Mouse (Mus musculus) mesoderm, embryonic 11.5 days (tissue): ENCODE measurements around the gene Ube2d1.

Experiments used
- DNase-seq: peaks from one replicate; pipeline ENCODE4 v3.0.0-alpha.2; 2012; ENCODE audit warnings: low read depth, low spot score

Gene Ube2d1

DNA sequence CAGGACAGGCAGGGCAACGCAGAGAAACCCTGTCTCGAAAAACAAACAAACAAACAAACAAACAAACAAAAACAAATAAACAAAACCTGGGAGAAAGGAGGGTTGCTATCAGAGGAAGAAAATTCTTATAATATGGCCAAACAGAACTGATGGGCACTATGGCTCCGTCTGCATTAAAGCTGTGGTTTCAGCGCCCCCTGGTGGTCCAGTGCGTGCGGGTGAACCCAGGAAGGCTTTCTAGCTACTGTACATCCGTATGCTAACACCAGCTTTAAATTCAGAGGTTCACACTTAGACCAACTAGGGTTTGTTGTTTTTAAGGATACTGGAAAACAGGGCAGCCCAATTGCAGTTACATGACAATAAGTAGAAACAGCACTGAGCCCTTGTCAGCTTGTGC lies 59.2 kb downstream of the Ube2d1 start:
- DNase-seq, result peak; percentile 72

DNA sequence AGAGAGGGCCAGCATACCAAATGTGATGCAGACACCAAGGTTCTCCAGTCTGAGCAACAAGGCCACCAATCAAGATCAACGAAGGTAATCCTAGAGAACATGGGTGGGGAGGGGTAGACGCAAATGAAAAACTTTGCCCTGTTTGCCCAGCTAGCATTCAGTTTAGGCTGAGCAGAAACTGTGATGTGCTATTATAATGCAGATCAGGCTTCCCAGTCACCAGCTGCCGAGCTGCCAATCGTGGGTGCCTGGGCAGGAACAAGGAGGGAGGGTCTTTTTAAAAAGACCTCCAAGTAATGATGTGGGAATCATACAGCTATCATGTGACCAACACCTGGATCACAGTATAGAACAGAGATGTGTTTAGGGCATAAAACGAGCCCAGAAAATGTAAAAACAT lies 62.0 kb downstream of the Ube2d1 start:
- no peak for DNase-seq

DNA sequence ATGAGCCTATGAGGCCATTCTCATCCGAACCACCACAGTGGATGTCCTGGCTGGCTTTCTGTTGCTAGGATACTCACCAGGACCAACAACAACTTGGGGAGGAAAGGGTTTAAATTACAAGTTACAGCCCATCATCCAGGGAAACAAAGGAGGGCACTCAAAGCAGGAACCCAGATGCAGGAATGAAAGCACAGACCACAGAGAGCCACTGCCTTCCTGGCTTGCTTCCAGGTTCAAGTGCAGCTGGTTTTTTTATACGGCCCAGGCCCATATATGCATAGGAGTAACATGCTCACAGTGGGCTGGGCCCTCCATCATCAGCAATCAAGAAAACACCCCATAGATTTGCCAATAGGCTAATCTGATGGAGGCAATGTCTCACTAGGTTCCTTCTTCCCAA lies 62.4 kb downstream of the Ube2d1 start:
- DNase-seq, result no peak

DNA sequence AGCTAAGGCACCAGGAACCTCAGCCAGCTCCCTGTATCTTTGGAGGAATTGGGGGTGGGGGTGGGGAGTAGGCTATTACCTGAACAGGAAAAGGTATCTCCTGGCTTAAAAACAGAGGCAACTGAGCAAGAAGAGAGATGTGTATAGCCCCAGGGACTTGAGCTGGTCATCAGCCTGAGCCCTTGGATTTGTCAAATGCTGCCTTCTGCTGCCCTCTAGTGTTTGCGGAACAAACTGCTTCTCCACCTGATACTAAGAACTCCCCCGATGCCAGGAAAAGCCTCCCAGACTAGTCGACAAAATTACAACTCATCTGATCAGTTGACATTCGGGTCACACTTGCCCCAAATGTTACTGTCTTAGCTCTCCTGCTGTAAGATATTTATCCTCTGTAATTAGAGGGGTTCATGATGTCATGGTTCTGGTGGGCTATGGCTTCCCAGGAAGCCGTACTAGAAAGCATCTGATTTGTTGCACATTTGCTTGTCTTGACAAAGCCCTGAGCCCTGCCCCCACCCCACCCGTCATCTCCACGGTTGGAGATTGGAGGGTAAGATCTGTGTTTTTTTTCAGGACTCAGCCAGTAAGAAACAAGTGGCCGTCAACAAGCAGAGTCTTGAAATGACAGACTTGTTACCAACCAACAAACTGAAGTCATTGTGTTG lies 66.7 kb downstream of the Ube2d1 start:
- DNase-seq, result peak; percentile 88

DNA sequence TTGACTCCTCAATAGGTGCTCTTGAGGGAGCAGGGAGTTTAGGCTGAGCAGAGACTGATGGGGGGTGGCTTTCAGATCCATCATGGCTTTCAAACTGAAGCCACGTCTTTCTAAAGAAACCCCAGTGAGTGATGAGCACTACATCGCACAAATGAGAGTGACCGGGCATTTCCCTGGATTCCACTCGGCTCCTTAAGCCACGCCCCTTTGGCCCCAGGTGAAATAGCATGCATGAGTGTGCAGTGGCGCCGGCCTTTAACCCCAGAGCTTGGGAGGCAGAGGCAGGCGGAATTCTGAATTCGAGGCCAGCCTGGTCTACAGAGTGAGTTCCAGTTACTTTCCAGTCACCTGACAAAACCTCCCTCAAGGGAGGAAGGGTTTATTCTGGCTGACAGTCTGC lies 69.1 kb downstream of the Ube2d1 start:
- no peak for DNase-seq
